Mouse (Mus musculus) gonadal fat pad, adult 2 months (tissue): Measurements from ENCODE around the gene Lmntd2. TPM values are rescaled to one million over a fixed set of nuclear protein-coding genes. Genes with fewer than 3 reads are reported as not detected.

Source experiments
- DNase-seq: peaks from one replicate; pipeline ENCODE4 v3.0.0-alpha.2; 2012; ENCODE audit warnings: low read depth
- polyA plus RNA-seq: library from polyadenylated mRNA; depleted of rRNA; stranded (reverse); fragments of >200 nt; gene quantifications from 2 replicates; pipeline ENCODE4 v1.2.3, GENCODE M21; 2012; rRNA removed

The Lmntd2 gene
- polyA plus RNA-seq, 1 experiment = 13.0 TPM

DNA sequence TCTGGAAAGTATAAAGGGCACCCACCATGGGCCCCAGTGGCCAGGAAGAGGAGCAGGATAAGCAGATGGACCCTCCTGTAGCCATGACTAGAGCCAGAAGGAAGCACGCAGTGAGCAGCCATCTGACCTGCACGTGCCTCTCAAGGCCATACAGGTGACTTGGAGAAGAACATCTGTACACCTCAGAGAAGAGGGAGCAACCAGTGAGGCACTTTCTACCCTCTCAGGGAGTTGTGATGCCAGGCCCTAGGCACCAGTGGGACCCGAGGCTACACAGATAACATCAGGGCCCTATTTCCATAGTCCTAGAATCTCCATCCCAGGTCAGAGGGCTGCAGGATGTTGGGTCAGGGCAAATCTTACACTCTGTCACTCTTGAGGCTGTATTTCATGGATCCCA, 23.7 kb downstream of the Lmntd2 start:
- DNase-seq = no peak

DNA sequence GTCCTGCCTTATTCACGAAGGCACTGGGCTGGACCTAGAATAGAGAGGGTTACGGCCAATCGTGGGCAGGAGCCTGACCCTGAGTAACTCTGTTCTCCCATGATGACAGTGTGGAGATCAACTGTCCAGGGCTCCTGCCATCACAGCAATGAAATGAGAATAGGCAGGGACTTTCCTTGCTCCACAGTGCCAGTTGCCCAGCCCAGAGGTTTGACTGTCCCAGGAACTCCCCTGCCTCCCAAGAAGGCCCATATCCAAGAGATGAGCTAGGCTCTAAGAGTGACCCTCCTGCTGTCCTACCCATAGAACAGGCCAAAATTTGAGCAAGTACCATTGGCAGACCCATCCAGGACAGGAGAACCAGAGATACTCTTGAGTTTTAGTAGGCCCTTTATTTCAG, 25.1 kb downstream of the Lmntd2 start:
- no peak for DNase-seq

GRCm38 (mm10) chr7:141188194-141188593, 25.7 kb downstream of the Lmntd2 start:
- DNase-seq = no peak

DNA sequence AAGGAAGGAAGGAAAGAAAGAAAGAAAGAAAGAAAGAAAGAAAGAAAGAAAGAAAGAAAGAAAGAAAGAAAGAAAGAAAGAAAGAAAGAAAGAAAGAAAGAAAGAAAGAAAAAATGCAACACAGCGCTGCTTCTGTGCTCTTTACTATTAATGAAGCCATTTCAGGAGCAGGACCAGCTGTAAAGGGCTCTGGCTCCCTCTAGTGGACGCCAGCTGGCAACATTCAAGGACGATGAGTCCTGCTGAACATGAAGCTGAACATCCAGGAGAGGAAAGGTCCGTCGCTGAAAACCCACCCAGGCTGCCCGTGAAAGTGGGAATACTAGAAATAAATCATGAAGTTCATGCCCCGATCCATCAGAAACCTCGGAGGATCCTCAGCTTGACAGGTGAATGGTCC, 37.7 kb downstream of the Lmntd2 start:
- DNase-seq = no peak

DNA sequence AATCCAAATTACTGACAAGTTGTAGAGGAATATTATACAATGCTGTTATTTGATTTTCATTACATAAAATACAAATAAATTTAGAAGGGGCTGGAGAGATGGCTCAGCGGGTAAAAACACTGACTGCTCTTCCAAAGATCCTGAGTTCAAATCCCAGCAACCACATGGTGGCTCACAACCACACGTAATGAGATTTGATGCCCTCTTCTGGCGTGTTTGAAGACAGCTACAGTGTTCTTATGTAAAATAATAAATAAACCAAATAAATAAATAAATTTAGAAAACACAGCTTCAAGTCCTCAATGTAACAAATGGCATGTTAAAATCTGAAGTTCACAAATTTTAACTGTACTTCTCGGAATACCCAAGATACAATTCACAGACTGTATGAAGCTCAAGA, 38.8 kb downstream of the Lmntd2 start:
- no peak for DNase-seq

DNA sequence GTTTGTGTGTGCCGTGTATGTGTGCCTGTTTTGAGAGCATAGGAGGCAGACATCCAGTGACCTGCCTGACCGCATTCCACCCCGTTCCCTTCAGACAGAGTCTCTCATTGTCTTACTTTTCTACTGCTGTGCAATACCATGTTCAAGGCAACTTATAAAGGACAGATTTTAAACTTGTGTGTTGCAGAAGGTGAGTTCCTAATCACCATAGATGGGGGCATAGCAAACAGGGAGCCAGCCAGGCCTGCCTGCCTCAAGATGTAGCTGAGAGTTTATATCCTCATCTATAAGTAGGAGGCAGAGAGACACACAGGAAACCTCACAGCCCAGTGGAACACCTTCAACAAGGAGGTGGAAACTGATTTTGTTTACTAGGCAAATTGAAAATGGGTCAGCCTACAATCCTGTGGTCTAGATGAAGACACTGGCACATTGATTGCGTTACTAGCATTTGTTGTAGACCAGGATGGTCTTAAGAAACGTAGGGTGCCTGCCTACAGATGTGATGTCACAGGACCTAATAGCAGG, 40.5 kb downstream of the Lmntd2 start:
- no peak for DNase-seq

GRCm38 (mm10) chr7:141172116-141173006, 41.5 kb downstream of the Lmntd2 start, which contains the start of gene Rnh1:
Gene Rnh1 (minus strand): TSS chr7:141172857.
- no peak for DNase-seq

DNA sequence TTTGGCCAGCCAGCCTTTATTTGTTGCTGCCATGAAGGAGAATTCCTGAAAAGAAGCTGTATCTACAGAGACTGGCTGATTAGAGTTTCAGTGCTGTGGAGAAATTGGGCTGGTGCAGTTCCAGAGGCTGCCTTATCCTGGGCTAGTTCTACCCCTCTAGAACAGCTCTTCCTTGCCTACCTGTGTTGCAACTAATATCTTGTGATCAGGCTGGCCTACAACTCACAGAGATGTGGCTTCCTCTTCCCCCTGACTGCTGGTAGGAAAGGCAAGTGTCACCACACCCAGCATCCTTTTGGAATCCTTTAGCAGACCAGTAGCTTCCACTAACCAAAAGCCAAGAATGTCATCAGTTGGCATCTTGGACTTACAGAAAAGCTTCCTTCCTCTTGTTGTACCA, 44.0 kb downstream of the Lmntd2 start:
- no peak for DNase-seq

GRCm38 (mm10) chr7:141169300-141169699, 44.6 kb downstream of the Lmntd2 start:
- DNase-seq = no peak

DNA sequence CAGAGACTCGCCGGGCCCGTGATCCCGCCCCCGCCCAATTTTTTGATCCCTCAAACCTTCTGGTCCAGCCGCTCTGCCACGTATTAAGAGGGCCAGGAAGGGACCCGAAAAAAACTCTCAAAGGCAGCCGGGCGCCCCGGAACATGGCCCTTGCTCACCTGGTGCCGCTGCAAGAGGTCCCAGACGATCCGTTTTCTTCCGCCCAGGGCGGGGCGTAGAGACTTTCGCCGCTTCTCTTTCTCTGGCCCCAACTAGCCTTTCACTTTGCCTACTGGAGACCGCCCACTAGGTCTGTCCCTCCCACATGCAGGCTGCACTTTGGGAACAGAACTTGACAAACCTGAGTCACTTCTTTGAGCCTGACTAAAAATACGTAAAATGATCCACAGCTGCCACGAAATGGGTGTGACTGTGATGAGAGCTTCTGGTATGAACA, 45.3 kb downstream of the Lmntd2 start:
- no peak for DNase-seq

GRCm38 (mm10) chr7:141167901-141168517, 45.9 kb downstream of the Lmntd2 start:
- no peak for DNase-seq

DNA sequence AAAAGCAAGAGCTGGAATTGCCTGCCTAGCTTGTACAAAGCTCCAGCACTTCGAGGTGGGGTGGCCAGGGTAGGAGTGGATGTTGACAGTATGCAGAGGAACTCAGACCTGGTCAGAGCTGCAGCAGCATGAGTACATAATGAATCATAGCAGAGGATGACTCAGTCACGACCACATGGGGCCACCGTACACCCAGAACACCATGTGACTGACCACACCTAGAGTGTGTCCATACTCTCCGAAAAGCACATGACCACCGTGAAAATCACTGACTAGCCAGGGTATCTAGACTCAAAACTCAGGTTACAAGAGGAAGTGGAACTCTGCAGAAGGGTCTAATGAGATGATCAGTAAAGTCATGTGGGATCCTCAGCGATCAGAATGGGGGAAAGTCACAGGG, 49.0 kb downstream of the Lmntd2 start:
- no peak for DNase-seq

GRCm38 (mm10) chr7:141164397-141164796, 49.5 kb downstream of the Lmntd2 start:
- no peak for DNase-seq

Other genes with a start within 250 kb of the Lmntd2 start
- gene Ifitm1, start 246.9 kb downstream of the Lmntd2 start, polyA plus RNA-seq = 73.9 and 89.5 TPM in 2 replicates
- 421 and 433 TPM in 2 replicates for gene Ifitm3, start 203.3 kb downstream of the Lmntd2 start, polyA plus RNA-seq
- gene Ifitm6, start 196.2 kb downstream of the Lmntd2 start, polyA plus RNA-seq = 10.2 and 16.1 TPM in 2 replicates
- gene Gm17387, start 184.9 kb downstream of the Lmntd2 start, polyA plus RNA-seq = not detected in 2 replicates
- gene B4galnt4, start 153.0 kb downstream of the Lmntd2 start, polyA plus RNA-seq = 7.7 and 8.9 TPM in 2 replicates
- gene Pkp3, start 135.9 kb downstream of the Lmntd2 start, polyA plus RNA-seq = 21.5 and 23.5 TPM in 2 replicates
- gene Sigirr, start 113.5 kb downstream of the Lmntd2 start, polyA plus RNA-seq = 22.0 and 23.1 TPM in 2 replicates
- 4.1 TPM in 2 replicates for gene Ano9, start 96.3 kb downstream of the Lmntd2 start, polyA plus RNA-seq
- 42.3 and 42.8 TPM in 2 replicates for gene Ptdss2, start 91.7 kb downstream of the Lmntd2 start, polyA plus RNA-seq
- 227 and 260 TPM in 2 replicates for gene Rnh1, start 41.2 kb downstream of the Lmntd2 start, polyA plus RNA-seq
- gene Hras, start 20.1 kb downstream of the Lmntd2 start, polyA plus RNA-seq = 78.5 and 89.2 TPM in 2 replicates
- 12.7 and 12.9 TPM in 2 replicates for gene Lrrc56, start 19.9 kb downstream of the Lmntd2 start, polyA plus RNA-seq
- gene Rassf7, start 1.8 kb upstream of the Lmntd2 start, polyA plus RNA-seq = 60.9 and 68.6 TPM in 2 replicates
- 22.7 and 40.8 TPM in 2 replicates for gene Phrf1, start 14.7 kb upstream of the Lmntd2 start, polyA plus RNA-seq
- gene Irf7, start 52.4 kb upstream of the Lmntd2 start, polyA plus RNA-seq = 53.6 and 59.7 TPM in 2 replicates
- gene Cdhr5, start 62.7 kb upstream of the Lmntd2 start, polyA plus RNA-seq = 3.1 and 16.2 TPM in 2 replicates
- 5.1 and 8.1 TPM in 2 replicates for gene Sct, start 65.1 kb upstream of the Lmntd2 start, polyA plus RNA-seq
- gene Drd4, start 77.9 kb upstream of the Lmntd2 start, polyA plus RNA-seq = 3.9 and 5.1 TPM in 2 replicates
- gene Deaf1, start 113.6 kb upstream of the Lmntd2 start, polyA plus RNA-seq = 18.7 and 18.9 TPM in 2 replicates
- gene Tmem80, start 113.7 kb upstream of the Lmntd2 start, polyA plus RNA-seq = 48.1 and 48.9 TPM in 2 replicates
- 21.5 and 22.3 TPM in 2 replicates for gene Eps8l2, start 124.8 kb upstream of the Lmntd2 start, polyA plus RNA-seq
- 324 and 438 TPM in 2 replicates for gene Taldo1, start 178.1 kb upstream of the Lmntd2 start, polyA plus RNA-seq
- gene Gatd1, start 200.1 kb upstream of the Lmntd2 start, polyA plus RNA-seq = 103 and 109 TPM in 2 replicates
- gene Cend1, start 215.4 kb upstream of the Lmntd2 start, polyA plus RNA-seq = 0.36 and 0.53 TPM in 2 replicates
- gene Slc25a22, start 223.8 kb upstream of the Lmntd2 start, polyA plus RNA-seq = 120 TPM in 2 replicates
- 10.3 and 12.3 TPM in 2 replicates for gene Pidd1, start 229.9 kb upstream of the Lmntd2 start, polyA plus RNA-seq
- gene Rplp2, start 233.3 kb upstream of the Lmntd2 start, polyA plus RNA-seq = 599 and 692 TPM in 2 replicates
- 1,065 and 1,157 TPM in 2 replicates for gene Pnpla2, start 241.1 kb upstream of the Lmntd2 start, polyA plus RNA-seq
- 42.8 and 51.2 TPM in 2 replicates for gene Cracr2b, start 247.0 kb upstream of the Lmntd2 start, polyA plus RNA-seq